Mouse (Mus musculus) hindbrain, embryonic 13.5 days (tissue): Measurements from ENCODE around the gene Spp2. TPM values are rescaled to one million over a fixed set of nuclear protein-coding genes. Genes with fewer than 3 reads are reported as not detected.

Experiments
- ATAC-seq: fragments of 200-750 bp; cut with Nextera tagmentation; 2 replicates; pipeline ENCODE4 v1.8.0; 2017; ENCODE audit warnings: moderate TSS enrichment; ENCODE audit not compliant: low FRiP score
- H3K27ac ChIP-seq: fragments of 300-500 bp; sonication (generic); 2 replicates; pipeline ENCODE4 v1.5.1; 2015; ENCODE audit warnings: inconsistent platforms, mild to moderate bottlenecking, moderate library complexity
- H3K27me3 ChIP-seq: fragments of 300-500 bp; sonication (generic); 2 replicates; pipeline ENCODE4 v1.6.1; 2015; ENCODE audit warnings: mild to moderate bottlenecking, inconsistent platforms
- H3K36me3 ChIP-seq: fragments of 300-500 bp; sonication (generic); 2 replicates; pipeline ENCODE4 v1.6.1; 2015; ENCODE audit warnings: mild to moderate bottlenecking, inconsistent platforms
- H3K4me1 ChIP-seq: fragments of 300-500 bp; sonication (generic); replicated peaks from 2 replicates; pipeline ENCODE4 v1.6.1; 2015; ENCODE audit warnings: inconsistent platforms
- H3K4me2 ChIP-seq: fragments of 300-500 bp; sonication (generic); 2 replicates; pipeline ENCODE4 v1.6.1; 2015; ENCODE audit warnings: inconsistent platforms, mild to moderate bottlenecking, moderate library complexity
- H3K4me3 ChIP-seq: fragments of 300-500 bp; sonication (generic); 2 replicates; pipeline ENCODE4 v1.5.1; 2015; ENCODE audit warnings: mild to moderate bottlenecking, inconsistent platforms
- H3K9ac ChIP-seq: fragments of 300-500 bp; sonication (generic); 2 replicates; pipeline ENCODE4 v1.6.1; 2015; ENCODE audit warnings: mild to moderate bottlenecking, inconsistent platforms
- H3K9me3 ChIP-seq: fragments of 300-500 bp; sonication (generic); 2 replicates; pipeline ENCODE4 v1.6.1; 2016; ENCODE audit warnings: inconsistent platforms
- WGBS: fragments of 180-500 bp; shearing (Covaris S2); methylation state at CpG from one replicate; pipeline ENCODE4 v1.1.7; 2015; 5-methylcytosine and 5-hydroxymethylcytosine counted together
- polyA plus RNA-seq: library from polyadenylated mRNA; unstranded; fragments of >200 nt; fragmentation: Nextera tagmentation; extraction: Ambion mirVana; gene quantifications from 2 replicates; pipeline ENCODE4 v1.2.1, GENCODE M21; 2015

The Spp2 gene
- polyA plus RNA-seq, 1 experiment from 2014 or later: not detected

- H3K4me1 ChIP-seq: no peaks in the 10 kb centered on the region
- no peak overlapping the region for H3K9ac ChIP-seq
- no peaks in the 10 kb centered on the region for H3K36me3 ChIP-seq
- no peaks in the 10 kb centered on the region for H3K27me3 ChIP-seq
- no peaks in the 10 kb centered on the region for H3K9me3 ChIP-seq
- no peak overlapping the region for H3K4me3 ChIP-seq
- no peak for ATAC-seq
- WGBS: 85% methylated on average over 2 of the region's 2 CpGs
- H3K4me2 ChIP-seq: no peak overlapping the region
- H3K27ac ChIP-seq: no peak overlapping the region
These were observed 12.2 kb downstream of the Spp2 start for GRCm38 (mm10) chr1:88418943-88419342.

GRCm38 (mm10) chr1:88422045-88422444, 15.3 kb downstream of the Spp2 start:
- Histone ChIP-seq H3K27me3 (no peaks in the 10 kb centered on the region), H3K4me1 (peaks cover 4% of the 10 kb centered on the region; the same call in 1 of the 2 replicates), H3K9me3 (no peaks in the 10 kb centered on the region), H3K27ac (no peak overlapping the region), H3K4me3 (no peak overlapping the region), H3K4me2 (no peak overlapping the region), H3K36me3 (no peaks in the 10 kb centered on the region), H3K9ac (no peak overlapping the region)
- no peak for ATAC-seq
- WGBS: 90% methylated on average over 10 of the region's 10 CpGs

- WGBS: 73% methylated on average over 7 of the region's 7 CpGs
- H3K4me3 ChIP-seq: no peak overlapping the region
- peaks cover 4% of the 10 kb centered on the region; the same call in 1 of the 2 replicates for H3K4me1 ChIP-seq
- no peaks in the 10 kb centered on the region for H3K9me3 ChIP-seq
- no peaks in the 10 kb centered on the region for H3K36me3 ChIP-seq
- no peak overlapping the region for H3K27ac ChIP-seq
- ATAC-seq: no peak
- H3K9ac ChIP-seq: no peak overlapping the region
- no peaks in the 10 kb centered on the region for H3K27me3 ChIP-seq
- H3K4me2 ChIP-seq: no peak overlapping the region
These were observed 16.2 kb downstream of the Spp2 start for GRCm38 (mm10) chr1:88422846-88423395.

GRCm38 (mm10) chr1:88424602-88425252, 18.0 kb downstream of the Spp2 start:
- Histone ChIP-seq H3K4me1 (peaks cover 10% of the 10 kb centered on the region), H3K36me3 (no peaks in the 10 kb centered on the region), H3K27me3 (no peaks in the 10 kb centered on the region), H3K27ac (no peak overlapping the region), H3K4me2 (no peak overlapping the region), H3K9me3 (no peaks in the 10 kb centered on the region), H3K4me3 (no peak overlapping the region), H3K9ac (no peak overlapping the region)
- WGBS: 26% methylated on average over 8 of the region's 8 CpGs
- peak; percentile 72; the same call in 1 of the 2 replicates for ATAC-seq

GRCm38 (mm10) chr1:88427987-88428741, 21.4 kb downstream of the Spp2 start:
- no peak overlapping the region for H3K9ac ChIP-seq
- 81% methylated on average over 11 of the region's 11 CpGs for WGBS

GRCm38 (mm10) chr1:88429413-88429812, 22.7 kb downstream of the Spp2 start:
- Histone ChIP-seq H3K4me1 (peaks cover 12% of the 10 kb centered on the region), H3K27ac (no peak overlapping the region), H3K4me2 (no peak overlapping the region), H3K27me3 (no peaks in the 10 kb centered on the region), H3K9ac (no peak overlapping the region), H3K4me3 (no peak overlapping the region), H3K9me3 (no peaks in the 10 kb centered on the region), H3K36me3 (no peaks in the 10 kb centered on the region)
- ATAC-seq: no peak
- WGBS: 17% methylated on average over 1 of the region's 1 CpGs

More at GRCm38 (mm10) chr1:88427987-88428741, 21.4 kb downstream of the Spp2 start:
- no peak for ATAC-seq
- H3K4me2 ChIP-seq: no peak overlapping the region
- H3K9me3 ChIP-seq: no peaks in the 10 kb centered on the region
- peaks cover 12% of the 10 kb centered on the region for H3K4me1 ChIP-seq
- no peaks in the 10 kb centered on the region for H3K36me3 ChIP-seq
- no peaks in the 10 kb centered on the region for H3K27me3 ChIP-seq
- H3K27ac ChIP-seq: no peak overlapping the region
- no peak overlapping the region for H3K4me3 ChIP-seq

- H3K9ac ChIP-seq: no peak overlapping the region
- no peak overlapping the region for H3K27ac ChIP-seq
- peaks cover 8% of the 10 kb centered on the region for H3K4me1 ChIP-seq
- 91% methylated on average over 4 of the region's 4 CpGs for WGBS
- no peak overlapping the region for H3K4me3 ChIP-seq
- no peak overlapping the region for H3K4me2 ChIP-seq
- H3K9me3 ChIP-seq: no peaks in the 10 kb centered on the region
- ATAC-seq: no peak
- no peaks in the 10 kb centered on the region for H3K36me3 ChIP-seq
- H3K27me3 ChIP-seq: no peaks in the 10 kb centered on the region
These were observed 24.5 kb downstream of the Spp2 start for GRCm38 (mm10) chr1:88431262-88431661.

- no peak for ATAC-seq
- Histone ChIP-seq H3K4me3 (no peak overlapping the region), H3K27ac (no peak overlapping the region), H3K9ac (no peak overlapping the region), H3K27me3 (no peaks in the 10 kb centered on the region), H3K36me3 (no peaks in the 10 kb centered on the region), H3K9me3 (no peaks in the 10 kb centered on the region), H3K4me2 (no peak overlapping the region), H3K4me1 (peaks cover 8% of the 10 kb centered on the region)
- 43% methylated on average over 3 of the region's 3 CpGs for WGBS
These were observed 25.8 kb downstream of the Spp2 start for GRCm38 (mm10) chr1:88432601-88433000.

- Histone ChIP-seq H3K4me3 (no peak overlapping the region), H3K27me3 (no peaks in the 10 kb centered on the region), H3K27ac (no peak overlapping the region), H3K36me3 (no peaks in the 10 kb centered on the region), H3K9ac (no peak overlapping the region), H3K9me3 (no peaks in the 10 kb centered on the region), H3K4me1 (peaks cover 8% of the 10 kb centered on the region), H3K4me2 (no peak overlapping the region)
- WGBS: 74% methylated on average over 6 of the region's 6 CpGs
- ATAC-seq: no peak
These were observed 26.5 kb downstream of the Spp2 start for GRCm38 (mm10) chr1:88433096-88433883.

- Histone ChIP-seq H3K4me3 (no peak overlapping the region), H3K4me1 (peaks cover 8% of the 10 kb centered on the region), H3K9ac (no peak overlapping the region), H3K27me3 (no peaks in the 10 kb centered on the region), H3K36me3 (no peaks in the 10 kb centered on the region), H3K4me2 (no peak overlapping the region), H3K9me3 (no peaks in the 10 kb centered on the region), H3K27ac (no peak overlapping the region)
- no peak for ATAC-seq
- 74% methylated on average over 4 of the region's 4 CpGs for WGBS
These were observed 27.3 kb downstream of the Spp2 start for GRCm38 (mm10) chr1:88434057-88434456.

- 82% methylated on average over 9 of the region's 9 CpGs for WGBS
- H3K4me3 ChIP-seq: no peak overlapping the region
- no peak overlapping the region for H3K9ac ChIP-seq
- H3K27ac ChIP-seq: no peak overlapping the region
- H3K9me3 ChIP-seq: no peaks in the 10 kb centered on the region
- H3K4me1 ChIP-seq: no peaks in the 10 kb centered on the region
- no peaks in the 10 kb centered on the region for H3K27me3 ChIP-seq
- ATAC-seq: no peak
- no peaks in the 10 kb centered on the region for H3K36me3 ChIP-seq
- H3K4me2 ChIP-seq: no peak overlapping the region
These were observed 30.7 kb downstream of the Spp2 start for GRCm38 (mm10) chr1:88437206-88438126.
